Mouse (Mus musculus): ENCODE data around the gene Pdzd9. TPM values are rescaled to one million over a fixed set of nuclear protein-coding genes. Genes with fewer than 3 reads are reported as not detected.
"Not testable (repeated sequence)": the region's sequence is repeated elsewhere in the genome, so short reads cannot be mapped to it uniquely, and the experiment has no call there.

Pdzd9 gene
- polyA plus RNA-seq (2015; fragmentation: Nextera tagmentation; extraction: Ambion mirVana): 0.54 and 0.57 TPM in 2 replicates

DNA sequence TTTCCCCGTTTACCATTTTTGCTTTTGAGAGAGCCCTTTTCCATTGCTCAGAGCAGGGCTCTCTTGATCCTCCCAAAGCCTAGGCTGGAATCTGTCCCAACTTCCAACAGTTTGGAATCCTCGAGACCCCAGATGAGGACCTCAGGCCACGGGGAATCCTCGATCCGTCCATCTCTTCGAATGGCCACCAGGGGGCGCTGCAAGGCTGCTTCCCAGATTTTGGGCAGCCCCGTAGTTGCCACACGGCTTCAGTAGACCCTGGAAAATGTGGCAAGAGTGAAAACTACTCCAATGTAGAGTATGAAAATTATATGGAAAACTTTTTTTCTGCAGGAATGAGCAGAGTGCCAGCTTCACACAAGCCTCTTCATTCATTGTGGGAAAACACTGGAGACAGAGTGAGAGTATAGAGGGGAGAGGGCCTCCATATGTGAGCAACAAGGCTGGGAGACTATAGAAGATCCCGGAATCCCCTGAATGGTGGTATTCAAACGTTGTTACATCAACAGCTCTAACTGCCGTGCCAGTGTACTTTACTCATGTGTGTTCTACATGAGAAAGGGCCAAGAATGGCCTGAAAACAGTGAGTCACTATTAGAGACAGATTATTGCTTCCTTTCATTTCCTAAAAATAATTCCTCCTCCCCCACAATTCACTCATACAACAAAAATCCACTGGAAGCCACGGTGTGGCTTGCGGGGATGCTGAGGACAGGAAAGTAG, at the start of gene Pdzd9:
Pdzd9 (minus strand) TSS at position 191 of the 723 bp plus-strand sequence.
- Histone ChIP-seq H3K27me3 (no peaks in the 10 kb centered on the region), H3K4me2 (no peak within 1 kb of the TSS), H3K27ac (no peak within 1 kb of the TSS), H3K36me3 (no peaks in the 10 kb centered on the region), H3K9ac (no peak within 1 kb of the TSS), H3K4me1 (replicated peaks) (no peaks in the 10 kb centered on the region), H3K9me3 (no peaks in the 10 kb centered on the region), H3K4me3 (no peak within 1 kb of the TSS)
- ATAC-seq (ENCODE audit: low FRiP score): peak; percentile 72
- WGBS: 25% methylated on average over 14 of the region's 14 CpGs

DNA sequence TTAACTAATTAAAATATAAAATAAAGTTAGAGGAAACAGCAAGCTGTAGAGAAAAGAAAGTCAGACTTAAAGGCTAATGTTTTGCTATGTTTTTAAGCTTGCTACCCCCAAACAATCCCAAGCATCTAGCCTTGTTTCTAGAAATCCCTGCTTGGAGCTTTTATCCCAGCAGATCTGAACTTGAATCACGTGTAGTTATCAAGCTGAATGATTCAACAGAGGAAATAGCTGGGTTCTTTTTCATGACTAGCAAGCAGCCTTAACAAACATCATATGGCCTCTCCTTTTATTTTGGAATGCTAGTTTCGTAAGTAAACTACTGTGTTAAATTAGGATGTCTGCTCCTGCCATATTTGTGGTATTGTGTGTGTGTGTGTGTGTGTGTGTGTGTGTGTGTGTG, 47.1 kb upstream of the Pdzd9 start:
- no peaks in the 10 kb centered on the region for H3K9me3 ChIP-seq
- 82% methylated on average over 2 of the region's 2 CpGs for WGBS
- ATAC-seq (ENCODE audit: low FRiP score): no peak
- H3K36me3 ChIP-seq: peaks cover 6% of the 10 kb centered on the region
- H3K4me1 ChIP-seq (replicated peaks): peaks cover 13% of the 10 kb centered on the region
- H3K27ac ChIP-seq: no peak overlapping the region
- H3K4me2 ChIP-seq: no peak overlapping the region
- H3K4me3 ChIP-seq: no peak overlapping the region
- no peaks in the 10 kb centered on the region for H3K27me3 ChIP-seq
- no peak overlapping the region for H3K9ac ChIP-seq

DNA sequence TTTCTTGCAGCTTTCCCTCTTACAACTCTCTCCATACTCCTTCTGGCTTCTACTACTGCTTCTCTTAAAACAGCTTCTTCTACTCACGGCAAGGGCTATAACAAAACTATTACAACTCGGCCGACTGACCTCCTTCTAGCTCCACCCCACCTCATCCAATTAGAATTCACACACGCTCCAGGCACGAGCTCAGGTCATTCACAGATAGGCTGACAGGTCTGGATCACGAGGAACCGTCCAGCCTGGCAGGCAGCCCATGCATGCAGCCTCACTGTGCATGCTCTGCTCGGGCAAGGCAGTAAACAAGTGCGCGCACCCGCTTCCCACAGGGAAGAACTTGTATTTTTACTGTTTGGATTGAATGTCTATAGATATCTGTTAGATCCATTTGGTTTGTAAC, 43.8 kb upstream of the Pdzd9 start:
- H3K9me3 ChIP-seq; H3K4me3 ChIP-seq; H3K36me3 ChIP-seq; H3K27me3 ChIP-seq; H3K9ac ChIP-seq; ATAC-seq (ENCODE audit: low FRiP score); H3K4me2 ChIP-seq; H3K27ac ChIP-seq: not testable (repeated sequence)
- H3K4me1 ChIP-seq (replicated peaks): peaks cover 11% of the 10 kb centered on the region
- 87% methylated on average over 11 of the region's 11 CpGs for WGBS

DNA sequence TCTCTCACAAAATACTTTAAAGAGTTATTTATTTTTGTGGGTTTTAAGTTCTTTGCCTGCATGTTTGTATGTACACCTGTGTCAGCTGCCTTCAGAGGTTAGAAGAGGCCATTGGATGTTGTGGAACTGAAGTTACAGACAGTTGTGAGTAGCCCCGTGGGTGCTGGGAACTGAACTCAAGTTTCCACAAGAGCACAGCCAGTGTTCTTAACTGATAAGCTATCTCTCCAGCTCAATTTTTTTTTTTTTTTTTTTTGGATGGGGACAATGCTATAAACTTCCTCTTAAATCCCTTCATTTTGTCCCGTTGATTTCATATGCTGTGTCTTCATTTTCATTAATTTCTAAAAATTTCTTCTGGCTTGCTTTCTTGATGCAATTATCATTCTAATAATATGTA, 43.1 kb upstream of the Pdzd9 start:
- no peak overlapping the region for H3K9ac ChIP-seq
- no peaks in the 10 kb centered on the region for H3K9me3 ChIP-seq
- peaks cover 9% of the 10 kb centered on the region for H3K4me1 ChIP-seq (replicated peaks)
- no peak overlapping the region for H3K4me3 ChIP-seq
- no peak overlapping the region for H3K27ac ChIP-seq
- no peaks in the 10 kb centered on the region for H3K27me3 ChIP-seq
- ATAC-seq (ENCODE audit: low FRiP score): no peak
- peaks cover 6% of the 10 kb centered on the region for H3K36me3 ChIP-seq
- no peak overlapping the region for H3K4me2 ChIP-seq
- WGBS: 96% methylated on average over 2 of the region's 2 CpGs

DNA sequence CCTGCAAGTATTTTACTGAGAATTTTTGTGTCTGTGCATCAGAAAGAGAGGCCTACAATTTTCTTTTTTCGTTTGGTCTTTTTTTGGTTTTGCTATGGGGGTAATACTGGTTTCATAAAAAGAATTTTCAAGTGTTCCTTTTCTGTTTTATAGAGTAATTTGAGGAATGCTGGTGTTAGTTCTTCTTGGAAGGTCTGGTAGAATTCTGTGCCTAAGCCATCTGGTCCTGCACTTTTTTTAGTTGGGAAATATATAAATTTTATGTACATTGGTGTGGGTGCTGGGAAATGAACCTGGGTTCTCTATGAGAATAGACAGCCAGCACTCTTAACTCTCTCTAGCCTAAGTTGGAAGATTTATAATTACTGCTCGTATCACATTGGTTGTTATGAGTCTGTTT, 41.9 kb upstream of the Pdzd9 start:
- 97% methylated on average over 2 of the region's 2 CpGs for WGBS
- Histone ChIP-seq H3K4me3 (no peak overlapping the region), H3K9ac (no peak overlapping the region), H3K4me2 (no peak overlapping the region), H3K36me3 (peaks cover 6% of the 10 kb centered on the region), H3K27ac (no peak overlapping the region), H3K27me3 (no peaks in the 10 kb centered on the region), H3K9me3 (no peaks in the 10 kb centered on the region), H3K4me1 (replicated peaks) (peaks cover 3% of the 10 kb centered on the region)
- ATAC-seq (ENCODE audit: low FRiP score): no peak

DNA sequence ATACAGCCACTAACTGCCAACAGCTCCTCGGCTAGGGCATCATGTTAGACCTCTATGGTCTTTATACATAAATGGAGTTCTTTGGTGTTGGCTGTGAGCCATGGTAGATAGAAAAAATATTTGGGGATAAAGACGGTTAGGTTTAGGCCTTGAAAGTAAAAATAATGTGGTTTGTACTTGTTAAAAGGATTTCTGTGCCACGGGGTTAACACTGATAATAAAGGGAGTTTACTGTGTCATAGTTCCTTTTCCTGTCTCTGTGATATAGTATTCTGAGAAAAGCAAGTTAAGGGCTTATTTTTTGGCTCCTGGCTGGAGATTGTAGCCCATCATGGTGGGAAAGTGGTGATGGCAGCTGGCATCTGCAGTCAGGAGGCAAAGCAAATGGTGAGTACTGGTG, 33.7 kb upstream of the Pdzd9 start:
- H3K9me3 ChIP-seq: no peaks in the 10 kb centered on the region
- H3K27ac ChIP-seq: no peak overlapping the region
- 89% methylated on average over 3 of the region's 3 CpGs for WGBS
- 0 out of 2 replicates have a peak, but pooled peaks cover 3% of the 10 kb centered on the region for H3K4me1 ChIP-seq (replicated peaks)
- no peak for ATAC-seq (ENCODE audit: low FRiP score)
- H3K4me3 ChIP-seq: no peak overlapping the region
- no peak overlapping the region for H3K4me2 ChIP-seq
- no peaks in the 10 kb centered on the region for H3K27me3 ChIP-seq
- H3K36me3 ChIP-seq: no peaks in the 10 kb centered on the region
- no peak overlapping the region for H3K9ac ChIP-seq

DNA sequence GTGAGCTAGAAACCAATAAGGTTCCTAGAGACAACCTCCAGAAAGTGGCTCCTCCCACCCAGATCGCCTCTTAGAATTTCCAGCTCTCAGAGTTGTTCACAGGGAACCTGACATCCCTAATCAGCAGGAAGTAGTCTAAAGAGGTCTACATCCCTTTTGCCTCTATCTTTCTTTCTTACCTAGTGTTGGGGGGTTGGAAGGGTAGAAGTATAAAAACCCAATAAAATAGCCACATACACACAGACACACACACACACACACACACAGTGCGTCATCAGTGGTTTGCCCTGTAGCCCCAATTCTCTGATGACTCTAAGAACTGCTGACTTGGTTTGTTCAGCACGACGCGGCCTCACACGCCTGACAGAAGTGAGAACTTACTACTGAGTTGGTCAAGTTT, 29.4 kb upstream of the Pdzd9 start:
- H3K4me1 ChIP-seq (replicated peaks): 0 out of 2 replicates have a peak, but pooled peaks cover 6% of the 10 kb centered on the region
- H3K36me3 ChIP-seq: peaks cover 6% of the 10 kb centered on the region; the same call in 1 of the 2 replicates
- no peaks in the 10 kb centered on the region for H3K9me3 ChIP-seq
- no peak overlapping the region for H3K9ac ChIP-seq
- H3K27me3 ChIP-seq: no peaks in the 10 kb centered on the region
- H3K27ac ChIP-seq: no peak overlapping the region
- WGBS: 92% methylated on average over 6 of the region's 6 CpGs
- no peak for ATAC-seq (ENCODE audit: low FRiP score)
- H3K4me3 ChIP-seq: no peak overlapping the region
- no peak overlapping the region for H3K4me2 ChIP-seq

DNA sequence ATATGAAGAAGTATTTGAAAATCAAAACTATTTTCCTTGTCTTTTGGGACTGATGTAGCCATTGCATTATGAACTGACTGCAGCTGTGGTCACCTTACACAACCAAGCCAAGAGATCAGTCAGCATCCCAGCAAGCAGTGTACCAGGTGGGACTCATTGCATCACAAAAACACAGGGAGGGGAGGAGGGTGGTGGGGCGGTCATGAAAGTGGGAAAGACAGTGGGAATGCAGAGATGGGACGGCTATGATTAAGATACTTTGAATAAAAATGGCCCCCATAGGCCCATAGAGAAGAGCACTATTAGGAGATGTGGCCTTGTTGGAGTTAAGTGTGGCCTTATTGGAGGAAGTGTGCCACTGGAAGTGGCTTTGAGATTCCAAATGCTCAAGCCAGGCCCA, 26.2 kb upstream of the Pdzd9 start:
- no peak overlapping the region for H3K9ac ChIP-seq
- H3K4me3 ChIP-seq: no peak overlapping the region
- no peaks in the 10 kb centered on the region for H3K27me3 ChIP-seq
- H3K27ac ChIP-seq: no peak overlapping the region
- H3K4me1 ChIP-seq (replicated peaks): 0 out of 2 replicates have a peak, but pooled peaks cover 6% of the 10 kb centered on the region
- no peaks in the 10 kb centered on the region for H3K9me3 ChIP-seq
- no peak for ATAC-seq (ENCODE audit: low FRiP score)
- H3K4me2 ChIP-seq: no peak overlapping the region
- 91% methylated on average over 2 of the region's 2 CpGs for WGBS
- peaks cover 13% of the 10 kb centered on the region for H3K36me3 ChIP-seq

DNA sequence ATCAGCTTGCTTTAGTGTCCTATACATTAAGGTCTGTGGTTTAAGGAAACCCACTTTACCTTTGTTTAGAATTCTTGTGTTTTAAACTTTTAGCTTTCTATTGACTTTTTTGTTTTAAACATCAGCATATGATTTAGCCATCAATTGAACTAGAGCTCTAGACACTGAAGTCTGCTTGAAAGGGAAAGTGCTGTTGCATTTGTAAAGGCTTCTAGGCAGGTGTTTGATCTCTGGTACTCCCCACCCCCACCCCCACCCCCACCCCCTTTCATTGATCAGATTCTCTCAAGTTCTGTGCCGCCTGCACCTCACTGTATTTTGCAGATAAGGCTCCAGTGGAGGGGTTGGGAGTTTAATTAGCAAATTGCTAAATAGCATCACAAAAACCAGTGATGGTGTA, 25.5 kb upstream of the Pdzd9 start:
- peaks cover 13% of the 10 kb centered on the region for H3K36me3 ChIP-seq
- H3K27ac ChIP-seq: no peak overlapping the region
- no peak for ATAC-seq (ENCODE audit: low FRiP score)
- no peak overlapping the region for H3K4me3 ChIP-seq
- no peaks in the 10 kb centered on the region for H3K27me3 ChIP-seq
- no peak overlapping the region for H3K4me2 ChIP-seq
- WGBS: 62% methylated on average over 1 of the region's 1 CpGs
- no peak overlapping the region for H3K9ac ChIP-seq
- H3K9me3 ChIP-seq: no peaks in the 10 kb centered on the region
- 0 out of 2 replicates have a peak, but pooled peaks cover 6% of the 10 kb centered on the region for H3K4me1 ChIP-seq (replicated peaks)

DNA sequence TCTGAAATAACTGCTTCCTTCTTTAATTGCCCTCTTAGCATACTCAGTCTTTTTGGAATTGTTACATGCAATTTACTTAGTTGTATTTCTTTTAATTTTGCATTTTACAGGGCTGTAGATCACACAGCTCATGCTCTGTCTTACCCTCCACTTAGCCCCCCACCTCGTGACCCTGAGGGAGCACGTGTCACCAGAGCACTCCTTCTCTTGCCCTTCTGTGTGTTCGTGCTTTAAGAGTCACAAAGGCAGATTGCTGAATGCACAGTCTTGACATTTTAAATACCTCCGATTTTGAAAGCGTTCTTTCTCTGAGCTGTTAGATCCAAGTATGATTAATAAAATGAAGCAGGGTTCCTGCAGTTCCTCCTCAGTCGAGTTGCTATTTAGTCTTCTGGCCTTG, 25.1 kb upstream of the Pdzd9 start:
- no peaks in the 10 kb centered on the region for H3K27me3 ChIP-seq
- no peak overlapping the region for H3K4me3 ChIP-seq
- no peak overlapping the region for H3K4me2 ChIP-seq
- 16% methylated on average over 6 of the region's 6 CpGs for WGBS
- H3K36me3 ChIP-seq: peaks cover 13% of the 10 kb centered on the region
- no peak overlapping the region for H3K9ac ChIP-seq
- no peaks in the 10 kb centered on the region for H3K9me3 ChIP-seq
- H3K27ac ChIP-seq: no peak overlapping the region
- 0 out of 2 replicates have a peak, but pooled peaks cover 6% of the 10 kb centered on the region for H3K4me1 ChIP-seq (replicated peaks)
- no peak for ATAC-seq (ENCODE audit: low FRiP score)

DNA sequence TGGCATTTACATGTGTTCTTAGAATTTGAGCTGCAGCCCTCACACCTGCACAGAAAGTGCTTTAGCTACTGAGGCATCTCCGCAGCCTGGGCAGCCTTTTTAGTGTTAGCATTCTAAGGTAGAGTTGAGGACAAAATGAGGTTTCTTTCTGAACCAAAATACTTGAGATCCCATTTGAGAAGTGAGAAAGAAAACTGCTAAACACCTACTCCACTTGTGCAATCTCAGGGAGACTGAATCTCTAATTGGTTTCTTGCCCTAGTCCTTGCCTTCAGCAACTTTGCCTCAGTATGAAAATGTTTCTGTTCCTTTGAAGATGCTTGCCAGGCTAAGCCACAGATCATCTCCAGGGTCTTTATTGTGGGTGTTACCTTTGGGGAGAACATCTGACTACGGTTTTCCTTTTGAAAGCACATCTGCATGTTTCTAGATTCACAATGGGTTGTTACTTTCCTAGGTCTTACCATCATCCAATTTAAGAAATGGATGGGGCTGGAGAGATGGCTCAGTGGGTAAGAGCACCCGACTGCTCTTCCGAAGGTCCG, 23.8 kb upstream of the Pdzd9 start:
- Histone ChIP-seq H3K9me3 (no peaks in the 10 kb centered on the region), H3K9ac (no peak overlapping the region), H3K27me3 (no peaks in the 10 kb centered on the region), H3K4me1 (replicated peaks) (0 out of 2 replicates have a peak, but pooled peaks cover 8% of the 10 kb centered on the region), H3K4me2 (no peak overlapping the region), H3K36me3 (peaks cover 13% of the 10 kb centered on the region), H3K27ac (no peak overlapping the region), H3K4me3 (no peak overlapping the region)
- WGBS: 97% methylated on average over 5 of the region's 5 CpGs
- no peak for ATAC-seq (ENCODE audit: low FRiP score)

DNA sequence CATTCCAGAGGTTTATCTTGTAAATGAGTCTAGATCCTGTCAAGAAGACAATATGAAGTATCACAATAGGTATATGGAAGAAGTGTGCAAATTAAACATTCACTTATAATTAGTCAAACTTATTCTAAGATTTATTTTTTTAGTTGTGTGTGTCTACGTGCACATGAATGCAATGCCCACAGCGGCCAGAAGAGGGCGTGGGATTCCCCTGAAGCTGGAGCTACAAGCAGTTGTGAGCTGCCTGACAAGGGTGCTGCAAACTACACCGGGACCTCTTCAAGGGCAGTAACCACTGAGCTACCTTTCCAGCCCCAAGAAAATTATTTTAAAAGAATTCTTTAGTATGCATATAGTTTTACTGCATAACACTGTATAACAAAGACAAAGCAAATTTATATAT, 20.5 kb upstream of the Pdzd9 start:
- H3K4me3 ChIP-seq: no peak overlapping the region
- no peaks in the 10 kb centered on the region for H3K9me3 ChIP-seq
- peaks cover 9% of the 10 kb centered on the region; the same call in 1 of the 2 replicates for H3K4me1 ChIP-seq (replicated peaks)
- H3K27ac ChIP-seq: no peak overlapping the region
- no peak overlapping the region for H3K9ac ChIP-seq
- no peaks in the 10 kb centered on the region for H3K27me3 ChIP-seq
- 73% methylated on average over 4 of the region's 4 CpGs for WGBS
- ATAC-seq (ENCODE audit: low FRiP score): no peak
- H3K4me2 ChIP-seq: no peak overlapping the region
- peaks cover 7% of the 10 kb centered on the region for H3K36me3 ChIP-seq

DNA sequence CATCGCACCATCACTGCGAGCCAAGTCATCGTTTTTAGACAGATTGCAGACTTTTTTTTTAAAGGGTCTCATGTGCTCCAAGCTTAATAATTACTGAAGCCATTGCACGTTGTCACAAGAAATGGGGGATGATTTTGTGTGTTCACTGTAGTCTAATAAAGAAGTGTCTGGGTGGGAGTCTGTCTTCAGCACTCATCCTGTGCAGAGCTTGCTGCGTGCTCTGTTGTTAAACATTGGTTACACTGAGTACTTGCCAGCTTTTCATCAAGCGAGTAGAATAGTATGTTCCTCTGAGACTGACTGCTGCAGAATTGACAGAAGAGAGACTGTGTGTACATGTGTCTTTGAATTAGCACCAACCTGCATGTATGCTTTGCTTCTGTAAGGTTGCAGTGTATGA, 15.1 kb upstream of the Pdzd9 start:
- Histone ChIP-seq H3K9ac (0 out of 2 replicates have a peak overlapping the region, but pooled peaks have one; percentile 29), H3K4me1 (replicated peaks) (peaks cover 22% of the 10 kb centered on the region), H3K27me3 (no peaks in the 10 kb centered on the region), H3K4me3 (no peak overlapping the region), H3K36me3 (no peaks in the 10 kb centered on the region), H3K4me2 (no peak overlapping the region), H3K27ac (0 out of 2 replicates have a peak overlapping the region, but pooled peaks have one; percentile 1), H3K9me3 (no peaks in the 10 kb centered on the region)
- no peak for ATAC-seq (ENCODE audit: low FRiP score)
- WGBS: 89% methylated on average over 6 of the region's 6 CpGs

Data from hindbrain, embryonic 13.5 days (tissue).